Mouse (Mus musculus): ENCODE measurements at regions not wholly inside any gene's neighbourhood (a gene's known extent, or its start where the extent isn't known, plus 50 kb on each side); places are given as distances from the start of the nearest gene placed in this dataset.

DNA sequence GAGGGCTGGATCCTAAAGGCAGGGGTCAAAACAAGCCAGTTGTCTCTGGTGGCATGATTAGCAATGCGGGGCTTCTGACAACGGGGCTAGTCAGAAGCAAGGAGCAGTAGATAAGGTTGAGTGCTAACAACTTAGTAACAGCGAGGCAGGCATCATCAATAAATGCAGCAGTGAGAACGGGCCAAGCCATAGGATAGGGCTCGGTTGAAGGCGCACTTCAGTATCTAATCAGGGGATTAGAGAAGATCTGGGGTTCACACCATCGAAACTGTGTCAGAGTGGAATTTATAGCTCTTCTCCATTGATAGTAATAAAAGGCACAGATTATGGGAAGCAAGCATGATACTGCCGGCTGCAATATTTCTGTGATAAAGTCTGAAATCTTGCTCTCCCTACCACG is 402.0 kb upstream of the Fam241a start:
- Histone ChIP-seq H3K27ac (ENCODE audit: low read depth, low read length) (no peak overlapping the region), H3K4me2 (peak overlapping the region; percentile 42), H3K36me3 (ENCODE audit: control insufficient read depth, insufficient read depth, low read length) (no peaks in the 10 kb centered on the region), H3K9ac (ENCODE audit: low read depth, low read length) (no peak overlapping the region), H3K4me1 (ENCODE audit: control insufficient read depth, insufficient read depth, low read length) (0 out of 2 replicates have a peak, but pooled peaks cover 6% of the 10 kb centered on the region), H3K4me3 (ENCODE audit: low read depth, low read length) (no peak overlapping the region), H3K9me3 (replicated peaks; ENCODE audit: control insufficient read depth, low read length) (no peaks in the 10 kb centered on the region), H3K27me3 (ENCODE audit: control insufficient read depth, insufficient read depth, low read length) (no peaks in the 10 kb centered on the region)
- WGBS (ENCODE audit: insufficient replicate concordance) = 25% methylated on average over 9 of the region's 9 CpGs
- no peak for ATAC-seq (replicated peaks; ENCODE audit: insufficient number of reproducible peaks, low FRiP score, low TSS enrichment)

DNA sequence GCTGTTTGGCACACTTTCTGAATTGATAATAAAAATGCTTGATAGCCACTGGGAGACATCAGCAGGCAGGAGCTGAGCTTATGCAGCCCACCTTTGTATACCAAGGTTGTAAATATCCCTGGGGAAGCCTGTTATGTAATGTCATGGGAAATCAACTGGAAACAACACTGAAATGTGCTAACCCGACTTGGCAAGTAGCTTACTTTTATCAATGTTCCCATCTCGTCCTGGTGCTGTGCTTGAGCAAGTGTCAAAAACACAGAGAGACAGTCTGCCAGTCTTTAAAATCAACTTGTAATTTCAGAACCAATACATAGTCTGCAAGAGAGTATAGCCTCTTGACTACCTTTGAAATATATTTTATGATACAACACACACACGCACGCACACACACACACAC is 391.7 kb upstream of the Fam241a start:
- Histone ChIP-seq H3K9ac (ENCODE audit: low read depth, low read length) (no peak overlapping the region), H3K36me3 (ENCODE audit: control insufficient read depth, insufficient read depth, low read length) (no peaks in the 10 kb centered on the region), H3K9me3 (replicated peaks; ENCODE audit: control insufficient read depth, low read length) (no peaks in the 10 kb centered on the region), H3K4me2 (no peak overlapping the region), H3K27ac (ENCODE audit: low read depth, low read length) (no peak overlapping the region), H3K27me3 (ENCODE audit: control insufficient read depth, insufficient read depth, low read length) (no peaks in the 10 kb centered on the region), H3K4me1 (ENCODE audit: control insufficient read depth, insufficient read depth, low read length) (no peaks in the 10 kb centered on the region), H3K4me3 (ENCODE audit: low read depth, low read length) (no peak overlapping the region)
- ATAC-seq (replicated peaks; ENCODE audit: insufficient number of reproducible peaks, low FRiP score, low TSS enrichment) = no peak
- WGBS (ENCODE audit: insufficient replicate concordance) = 58% methylated on average over 4 of the region's 4 CpGs

GRCm38 (mm10) chr3:128285214-128285613 is 389.1 kb upstream of the Fam241a start:
- no peaks in the 10 kb centered on the region for H3K36me3 ChIP-seq (ENCODE audit: control insufficient read depth, insufficient read depth, low read length)
- WGBS (ENCODE audit: insufficient replicate concordance) = 41% methylated on average over 6 of the region's 6 CpGs
- H3K27me3 ChIP-seq (ENCODE audit: control insufficient read depth, insufficient read depth, low read length) = no peaks in the 10 kb centered on the region
- H3K9me3 ChIP-seq (replicated peaks; ENCODE audit: control insufficient read depth, low read length) = no peaks in the 10 kb centered on the region
- H3K4me1 ChIP-seq (ENCODE audit: control insufficient read depth, insufficient read depth, low read length) = no peaks in the 10 kb centered on the region
- H3K9ac ChIP-seq (ENCODE audit: low read depth, low read length) = no peak overlapping the region
- no peak overlapping the region for H3K27ac ChIP-seq (ENCODE audit: low read depth, low read length)
- no peak overlapping the region for H3K4me2 ChIP-seq
- H3K4me3 ChIP-seq (ENCODE audit: low read depth, low read length) = no peak overlapping the region
- no peak for ATAC-seq (replicated peaks; ENCODE audit: insufficient number of reproducible peaks, low FRiP score, low TSS enrichment)

DNA sequence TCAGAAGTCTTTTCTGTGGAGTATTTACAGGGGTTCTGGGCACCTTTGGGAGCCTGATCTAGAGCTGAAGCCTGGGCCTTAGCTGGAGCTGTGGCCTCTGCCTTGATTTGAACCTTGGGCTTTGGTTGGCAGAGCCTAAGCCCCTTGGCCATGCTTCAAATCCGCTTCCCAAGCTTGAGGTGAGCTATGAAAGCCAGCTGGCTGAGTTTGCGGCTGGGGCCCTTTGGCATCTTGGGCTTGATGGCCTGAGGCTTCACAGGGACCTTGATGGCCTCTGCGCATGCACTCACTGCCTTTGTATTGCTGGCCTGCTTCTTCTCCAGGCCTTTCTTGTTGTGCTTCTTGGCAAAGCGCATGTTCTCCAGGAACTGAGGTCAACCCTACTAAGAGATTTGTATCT is 384.5 kb upstream of the Fam241a start:
- Histone ChIP-seq H3K9ac (ENCODE audit: low read depth, low read length) (no peak overlapping the region), H3K36me3 (ENCODE audit: control insufficient read depth, insufficient read depth, low read length) (no peaks in the 10 kb centered on the region), H3K9me3 (replicated peaks; ENCODE audit: control insufficient read depth, low read length) (no peaks in the 10 kb centered on the region), H3K27me3 (ENCODE audit: control insufficient read depth, insufficient read depth, low read length) (no peaks in the 10 kb centered on the region), H3K4me2 (no peak overlapping the region), H3K4me3 (ENCODE audit: low read depth, low read length) (no peak overlapping the region), H3K4me1 (ENCODE audit: control insufficient read depth, insufficient read depth, low read length) (no peaks in the 10 kb centered on the region), H3K27ac (ENCODE audit: low read depth, low read length) (no peak overlapping the region)
- whole genome bisulfite sequencing (ENCODE audit: insufficient replicate concordance) = 88% methylated on average over 4 of the region's 4 CpGs
- ATAC-seq (replicated peaks; ENCODE audit: insufficient number of reproducible peaks, low FRiP score, low TSS enrichment) = no peak

DNA sequence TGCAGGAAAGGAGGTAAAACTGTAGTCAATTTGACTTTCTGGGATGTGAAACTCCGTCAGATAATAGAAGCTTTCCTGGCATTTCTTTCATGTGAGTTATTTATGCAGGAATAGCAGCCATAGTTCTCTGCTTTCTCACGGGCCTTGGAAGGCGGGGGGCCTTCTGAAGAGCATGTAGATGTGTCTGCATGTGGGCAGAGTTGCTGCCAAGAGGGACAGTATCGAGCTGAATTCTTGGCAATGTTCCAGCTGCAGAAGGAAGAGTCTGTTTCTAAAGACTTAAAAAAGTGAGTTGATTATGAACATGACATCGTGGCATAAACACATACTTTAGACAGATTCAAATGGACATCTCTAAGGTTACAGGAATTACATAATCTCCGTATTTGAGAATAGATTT is 374.5 kb upstream of the Fam241a start:
- Histone ChIP-seq H3K4me3 (ENCODE audit: low read depth, low read length) (no peak overlapping the region), H3K9me3 (replicated peaks; ENCODE audit: control insufficient read depth, low read length) (no peaks in the 10 kb centered on the region), H3K36me3 (ENCODE audit: control insufficient read depth, insufficient read depth, low read length) (no peaks in the 10 kb centered on the region), H3K9ac (ENCODE audit: low read depth, low read length) (no peak overlapping the region), H3K27me3 (ENCODE audit: control insufficient read depth, insufficient read depth, low read length) (no peaks in the 10 kb centered on the region), H3K27ac (ENCODE audit: low read depth, low read length) (no peak overlapping the region), H3K4me2 (no peak overlapping the region), H3K4me1 (ENCODE audit: control insufficient read depth, insufficient read depth, low read length) (0 out of 2 replicates have a peak, but pooled peaks cover 3% of the 10 kb centered on the region)
- 43% methylated on average over 6 of the region's 6 CpGs for WGBS (ENCODE audit: insufficient replicate concordance)
- ATAC-seq (replicated peaks; ENCODE audit: insufficient number of reproducible peaks, low FRiP score, low TSS enrichment) = no peak

- no peaks in the 10 kb centered on the region for H3K9me3 ChIP-seq (replicated peaks; ENCODE audit: control insufficient read depth, low read length)
- H3K4me1 ChIP-seq (ENCODE audit: control insufficient read depth, insufficient read depth, low read length) = no peaks in the 10 kb centered on the region
- no peak overlapping the region for H3K9ac ChIP-seq (ENCODE audit: low read depth, low read length)
- H3K27ac ChIP-seq (ENCODE audit: low read depth, low read length) = no peak overlapping the region
- 60% methylated on average over 2 of the region's 2 CpGs for WGBS (ENCODE audit: insufficient replicate concordance)
- H3K4me3 ChIP-seq (ENCODE audit: low read depth, low read length) = no peak overlapping the region
- no peaks in the 10 kb centered on the region for H3K27me3 ChIP-seq (ENCODE audit: control insufficient read depth, insufficient read depth, low read length)
- no peak for ATAC-seq (replicated peaks; ENCODE audit: insufficient number of reproducible peaks, low FRiP score, low TSS enrichment)
- no peak overlapping the region for H3K4me2 ChIP-seq
- H3K36me3 ChIP-seq (ENCODE audit: control insufficient read depth, insufficient read depth, low read length) = no peaks in the 10 kb centered on the region
These were observed 365.1 kb upstream of the Fam241a start for GRCm38 (mm10) chr3:128261208-128261607.

DNA sequence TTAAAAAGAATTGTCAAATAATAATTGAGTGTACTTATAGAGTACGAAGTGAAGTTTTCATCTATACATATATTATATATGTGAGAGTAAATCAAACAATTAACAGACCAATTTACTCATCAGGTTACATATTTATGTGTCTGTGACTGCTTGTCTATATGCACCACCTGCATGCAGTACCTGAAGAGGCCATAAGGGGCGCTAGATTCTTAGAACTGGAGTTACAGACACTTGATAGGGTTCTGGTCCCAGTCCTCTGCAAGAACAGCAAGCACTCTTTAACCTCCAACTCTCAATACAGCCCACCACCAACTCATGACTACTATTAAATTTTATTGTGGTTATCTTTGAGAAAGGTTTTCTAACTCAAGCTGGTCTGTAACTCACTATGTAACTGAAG is 351.7 kb upstream of the Fam241a start:
- Histone ChIP-seq H3K4me1 (ENCODE audit: control insufficient read depth, insufficient read depth, low read length) (no peaks in the 10 kb centered on the region), H3K36me3 (ENCODE audit: control insufficient read depth, insufficient read depth, low read length) (no peaks in the 10 kb centered on the region), H3K27ac (ENCODE audit: low read depth, low read length) (no peak overlapping the region), H3K27me3 (ENCODE audit: control insufficient read depth, insufficient read depth, low read length) (no peaks in the 10 kb centered on the region), H3K9me3 (replicated peaks; ENCODE audit: control insufficient read depth, low read length) (no peaks in the 10 kb centered on the region), H3K4me3 (ENCODE audit: low read depth, low read length) (no peak overlapping the region), H3K4me2 (no peak overlapping the region), H3K9ac (ENCODE audit: low read depth, low read length) (no peak overlapping the region)
- ATAC-seq (replicated peaks; ENCODE audit: insufficient number of reproducible peaks, low FRiP score, low TSS enrichment) = no peak
- WGBS (ENCODE audit: insufficient replicate concordance) = 63% methylated on average over 2 of the region's 2 CpGs

DNA sequence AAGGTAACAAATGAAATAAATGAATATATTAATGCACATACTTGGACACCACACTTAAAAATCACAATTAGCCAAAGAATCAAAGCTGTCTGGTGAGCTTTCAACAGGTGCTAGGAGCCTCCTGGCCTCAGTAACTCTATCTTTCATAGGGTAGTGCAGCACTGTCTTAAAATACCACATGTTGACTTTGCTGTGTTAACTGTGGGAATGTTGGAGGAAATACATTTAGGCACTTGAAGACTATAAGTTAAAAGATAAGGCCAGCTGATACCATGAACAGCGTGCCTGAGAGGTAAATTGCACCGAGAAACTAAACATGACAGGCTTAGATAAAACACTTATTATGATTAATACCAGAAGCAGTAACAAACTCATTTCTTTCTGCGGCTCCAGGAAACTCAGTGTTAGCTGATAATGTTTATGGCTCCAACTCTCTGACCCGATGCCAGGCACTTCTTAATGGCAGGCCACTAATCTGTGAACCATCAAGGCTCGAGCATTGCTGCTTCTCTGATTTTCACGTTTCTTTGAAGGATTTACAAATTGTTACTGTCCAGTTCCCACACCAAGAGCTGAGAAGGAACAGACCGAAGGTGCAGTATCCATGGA is 343.8 kb upstream of the Fam241a start:
- Histone ChIP-seq H3K9me3 (replicated peaks; ENCODE audit: control insufficient read depth, low read length) (no peaks in the 10 kb centered on the region), H3K9ac (ENCODE audit: low read depth, low read length) (no peak overlapping the region), H3K4me3 (ENCODE audit: low read depth, low read length) (no peak overlapping the region), H3K4me2 (no peak overlapping the region), H3K4me1 (ENCODE audit: control insufficient read depth, insufficient read depth, low read length) (0 out of 2 replicates have a peak, but pooled peaks cover 11% of the 10 kb centered on the region), H3K36me3 (ENCODE audit: control insufficient read depth, insufficient read depth, low read length) (no peaks in the 10 kb centered on the region), H3K27me3 (ENCODE audit: control insufficient read depth, insufficient read depth, low read length) (0 out of 2 replicates have a peak, but pooled peaks cover 2% of the 10 kb centered on the region), H3K27ac (ENCODE audit: low read depth, low read length) (no peak overlapping the region)
- ATAC-seq (replicated peaks; ENCODE audit: insufficient number of reproducible peaks, low FRiP score, low TSS enrichment) = no peak
- 11% methylated on average over 7 of the region's 7 CpGs for WGBS (ENCODE audit: insufficient replicate concordance)

- WGBS (ENCODE audit: insufficient replicate concordance) = 67% methylated on average over 5 of the region's 5 CpGs
- no peak for ATAC-seq (replicated peaks; ENCODE audit: insufficient number of reproducible peaks, low FRiP score, low TSS enrichment)
- Histone ChIP-seq H3K4me2 (0 out of 2 replicates have a peak overlapping the region, but pooled peaks have one; percentile 14), H3K27me3 (ENCODE audit: control insufficient read depth, insufficient read depth, low read length) (no peaks in the 10 kb centered on the region), H3K4me3 (ENCODE audit: low read depth, low read length) (no peak overlapping the region), H3K36me3 (ENCODE audit: control insufficient read depth, insufficient read depth, low read length) (no peaks in the 10 kb centered on the region), H3K27ac (ENCODE audit: low read depth, low read length) (no peak overlapping the region), H3K9me3 (replicated peaks; ENCODE audit: control insufficient read depth, low read length) (no peaks in the 10 kb centered on the region), H3K9ac (ENCODE audit: low read depth, low read length) (no peak overlapping the region), H3K4me1 (ENCODE audit: control insufficient read depth, insufficient read depth, low read length) (peaks cover 5% of the 10 kb centered on the region; the same call in 1 of the 2 replicates)
These were observed 334.3 kb upstream of the Fam241a start for GRCm38 (mm10) chr3:128230390-128230789.
